Mouse (Mus musculus) ES-Bruce4 (cell line): ENCODE results near the gene Cdkl2.

ENCODE experiments used
- EP300 ChIP-seq: IDR thresholded peaks from 2 replicates; pipeline ENCODE4 v1.6.1; 2011; ENCODE audit warnings: low read depth, low read length; ENCODE audit not compliant: insufficient read depth
- POLR2A ChIP-seq: IDR thresholded peaks from one replicate; pipeline ENCODE4 v1.8.1; 2011; ENCODE audit warnings: low read length; ENCODE audit not compliant: insufficient read depth

GRCm38 (mm10) chr5:92009827-92010226 lies 33.9 kb downstream of the Cdkl2 start:
- TF ChIP-seq POLR2A: no peak
- no peak for TF ChIP-seq EP300
